Mouse (Mus musculus): ENCODE measurements around the gene Lrrc4.
A peak's percentile ranks its signal among the peaks of the same experiment; 100 is the strongest.

The Lrrc4 gene

GRCm38 (mm10) chr6:28831011-28831853 lies at the start of gene Lrrc4:
TSS of gene Lrrc4 (minus strand) at chr6:28831747.
- DNase-seq: no peak

GRCm38 (mm10) chr6:28880909-28881308 lies 49.4 kb upstream of the Lrrc4 start:
- DNase-seq: no peak

GRCm38 (mm10) chr6:28879315-28879714 lies 47.8 kb upstream of the Lrrc4 start:
- no peak for DNase-seq

- DNase-seq: no peak
These were observed 46.6 kb upstream of the Lrrc4 start for GRCm38 (mm10) chr6:28877945-28878666.

GRCm38 (mm10) chr6:28876492-28876891 lies 44.9 kb upstream of the Lrrc4 start:
- no peak for DNase-seq

GRCm38 (mm10) chr6:28875333-28875732 lies 43.8 kb upstream of the Lrrc4 start:
- no peak for DNase-seq

GRCm38 (mm10) chr6:28874759-28875158 lies 43.2 kb upstream of the Lrrc4 start:
- peak in 1 of 2 experiments; percentile 28 for DNase-seq

GRCm38 (mm10) chr6:28874053-28874452 lies 42.5 kb upstream of the Lrrc4 start:
- DNase-seq: no peak

- no peak for DNase-seq
These were observed 40.9 kb upstream of the Lrrc4 start for GRCm38 (mm10) chr6:28872421-28872795.

GRCm38 (mm10) chr6:28871725-28872420 lies 40.3 kb upstream of the Lrrc4 start:
- no peak for DNase-seq

GRCm38 (mm10) chr6:28867516-28868251 lies 36.1 kb upstream of the Lrrc4 start:
- no peak for DNase-seq

- no peak for DNase-seq
These were observed 34.7 kb upstream of the Lrrc4 start for GRCm38 (mm10) chr6:28866206-28866605.

- DNase-seq: no peak
These were observed 33.6 kb upstream of the Lrrc4 start for GRCm38 (mm10) chr6:28865112-28865511.

GRCm38 (mm10) chr6:28864684-28865083 lies 33.1 kb upstream of the Lrrc4 start:
- no peak for DNase-seq

GRCm38 (mm10) chr6:28862304-28862703 lies 30.8 kb upstream of the Lrrc4 start:
- no peak for DNase-seq

- DNase-seq: no peak
These were observed 29.4 kb upstream of the Lrrc4 start for GRCm38 (mm10) chr6:28860922-28861321.

- no peak for DNase-seq
These were observed 28.9 kb upstream of the Lrrc4 start for GRCm38 (mm10) chr6:28860450-28860849.

GRCm38 (mm10) chr6:28859094-28859493 lies 27.5 kb upstream of the Lrrc4 start:
- no peak for DNase-seq

GRCm38 (mm10) chr6:28857198-28858180 lies 25.9 kb upstream of the Lrrc4 start:
- DNase-seq: no peak

- no peak for DNase-seq
These were observed 25.2 kb upstream of the Lrrc4 start for GRCm38 (mm10) chr6:28856789-28857188.

GRCm38 (mm10) chr6:28855442-28855841 lies 23.9 kb upstream of the Lrrc4 start:
- DNase-seq: no peak
